Mouse (Mus musculus): ENCODE data around the gene B230217C12Rik.

GRCm38 (mm10) chr11:97810970-97811369 lies 29.6 kb upstream of the B230217C12Rik start:
- no peak for TF ChIP-seq CTCF (IDR thresholded peaks at IDR 0.05; ENCODE audit: extremely low read depth, insufficient read depth, insufficient read length, insufficient replicate concordance)
- TF ChIP-seq POLR2A (IDR thresholded peaks at IDR 0.05; ENCODE audit: low read depth, low read length): no peak
